Mouse (Mus musculus): Measurements from ENCODE around the gene Cbs.

Gene Cbs

GRCm38 (mm10) chr17:31636942-31637811 lies at the start of gene Cbs:
TSS of gene Cbs (minus strand) at chr17:31637238.
- peak; percentile 91 for DNase-seq (ENCODE audit: low read depth, low spot score)

- DNase-seq (ENCODE audit: low read depth, low spot score), result no peak
These were observed 49.2 kb upstream of the Cbs start for GRCm38 (mm10) chr17:31686225-31686564.

- DNase-seq (ENCODE audit: low read depth, low spot score), result peak; percentile 88
These were observed 48.6 kb upstream of the Cbs start for GRCm38 (mm10) chr17:31685514-31686224.

DNA sequence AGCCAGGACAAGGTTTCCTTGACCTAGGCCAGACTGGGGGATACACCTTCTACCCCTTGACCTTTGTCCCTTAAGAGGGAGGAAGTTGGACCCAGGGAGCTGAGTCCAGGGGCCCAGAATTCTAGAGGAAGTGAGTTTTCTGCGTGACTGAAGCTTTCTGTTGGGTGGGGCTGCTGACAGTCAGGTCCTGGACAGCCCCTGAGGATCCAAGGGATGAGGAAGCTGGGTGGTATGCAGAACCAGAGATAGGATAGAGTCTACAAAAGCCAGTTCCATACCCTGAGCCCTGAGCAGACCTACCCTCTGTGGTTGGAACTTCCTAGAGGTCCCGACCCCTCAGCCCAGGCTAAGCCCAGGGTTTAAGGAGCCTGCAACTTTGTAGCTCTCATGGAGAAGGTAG lies 43.4 kb upstream of the Cbs start:
- no peak for DNase-seq (ENCODE audit: low read depth, low spot score)

- no peak for DNase-seq (ENCODE audit: low read depth, low spot score)
These were observed 40.5 kb upstream of the Cbs start, which contains the start of gene Cryaa for GRCm38 (mm10) chr17:31677507-31677906. TSS of gene Cryaa (plus strand) at chr17:31677807.

DNA sequence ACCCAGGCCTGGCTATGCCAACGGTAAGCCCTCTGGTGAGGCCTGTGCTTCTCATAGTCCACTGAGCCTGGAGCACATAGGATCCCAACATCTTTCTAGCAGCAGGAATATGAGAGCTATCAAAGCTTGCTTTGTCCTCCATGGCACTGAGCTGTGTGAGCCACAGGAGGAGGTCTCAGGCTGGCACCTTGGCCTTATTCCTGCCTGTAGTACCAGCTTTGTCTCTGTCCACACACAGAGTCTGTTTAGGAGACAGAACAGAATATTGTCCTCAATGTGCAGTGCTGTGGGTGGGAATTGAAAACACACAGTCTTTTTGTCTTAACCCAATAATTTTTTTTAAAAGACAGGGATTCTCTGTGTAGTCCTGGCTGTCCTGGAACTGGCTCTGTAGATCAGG lies 37.4 kb upstream of the Cbs start:
- DNase-seq (ENCODE audit: low read depth, low spot score), result no peak

DNA sequence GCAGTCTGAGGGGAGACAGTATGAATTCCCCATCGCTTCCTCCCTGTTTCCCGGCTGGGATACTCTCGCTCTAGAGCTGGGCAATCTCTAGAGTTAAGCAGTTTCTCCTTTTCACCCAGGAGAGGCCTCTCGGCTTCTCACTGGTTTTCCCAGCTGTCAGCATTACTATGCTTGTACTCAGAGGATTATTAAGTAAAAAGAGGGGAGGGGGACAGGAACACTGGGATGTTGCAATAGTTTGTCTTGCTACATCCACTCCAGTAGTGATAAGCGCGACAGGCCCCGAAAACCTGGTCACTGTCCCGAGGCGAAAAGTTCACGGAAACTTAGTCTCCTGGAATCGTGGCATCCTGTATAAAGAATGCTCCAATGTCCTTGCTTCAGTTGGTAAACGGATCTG lies 35.2 kb upstream of the Cbs start:
- DNase-seq (ENCODE audit: low read depth, low spot score), result no peak

- no peak for DNase-seq (ENCODE audit: low read depth, low spot score)
These were observed 34.7 kb upstream of the Cbs start for GRCm38 (mm10) chr17:31671698-31672097.

DNA sequence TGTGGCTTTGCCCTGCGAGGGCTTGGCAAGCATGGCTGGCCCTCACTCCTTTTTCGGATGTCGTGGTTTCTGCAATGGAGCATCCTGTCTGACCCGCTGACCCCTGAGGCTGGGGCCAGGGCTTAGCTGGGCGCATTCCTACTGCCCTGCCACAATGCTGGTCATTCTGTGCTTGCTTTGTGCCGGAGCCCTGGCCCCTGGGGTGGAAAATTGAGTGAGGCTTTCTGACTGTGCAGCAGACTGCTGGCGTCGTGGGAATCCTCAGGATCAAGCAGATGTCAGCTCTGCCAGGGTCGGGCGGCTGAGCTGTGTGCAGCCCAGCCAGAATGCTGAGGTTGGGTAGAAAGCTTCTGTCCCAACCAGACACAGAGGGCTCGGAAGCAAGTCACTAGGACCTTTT lies 33.1 kb upstream of the Cbs start:
- DNase-seq (ENCODE audit: low read depth, low spot score), result no peak

DNA sequence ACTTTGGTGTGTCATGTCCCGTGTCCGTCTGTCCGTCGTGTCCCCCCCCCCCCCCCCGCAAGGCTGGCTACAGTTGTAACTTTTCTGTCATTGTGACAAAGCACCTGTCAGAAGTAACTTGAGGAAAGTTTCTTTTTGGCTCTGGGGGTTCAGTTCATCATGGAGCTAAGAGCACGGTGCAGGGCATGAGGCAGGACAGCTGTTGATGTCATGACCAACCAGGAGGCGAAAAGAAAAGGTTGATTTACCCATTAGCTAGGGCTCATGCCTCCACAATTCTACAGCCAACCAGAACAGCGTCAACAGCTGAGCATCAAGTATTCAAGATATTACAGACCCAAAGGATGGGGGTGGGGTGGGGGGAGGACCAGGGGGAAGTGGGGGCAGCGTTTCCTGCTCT lies 31.3 kb upstream of the Cbs start:
- no peak for DNase-seq (ENCODE audit: low read depth, low spot score)

DNA sequence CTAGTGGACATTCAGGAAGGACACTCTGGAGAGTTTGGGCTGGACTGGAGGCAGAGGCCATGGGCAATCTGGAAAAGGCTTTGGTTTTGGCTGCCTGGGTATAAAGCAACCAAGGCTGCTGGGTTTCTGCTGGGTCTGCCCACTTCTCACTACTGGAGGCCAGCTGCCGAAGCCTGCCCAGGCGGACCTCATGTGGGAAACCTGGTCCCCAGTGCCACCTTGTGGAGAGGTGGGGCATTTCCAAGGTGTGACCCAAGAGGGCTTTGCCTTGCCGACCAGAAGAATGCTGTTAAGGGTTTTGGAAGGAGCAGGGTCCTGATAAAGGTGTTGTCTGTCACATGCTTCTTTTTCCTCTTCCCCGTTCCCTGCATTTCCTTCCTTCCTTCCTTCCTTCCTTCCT lies 27.7 kb upstream of the Cbs start:
- peak; percentile 78 for DNase-seq (ENCODE audit: low read depth, low spot score)

GRCm38 (mm10) chr17:31662855-31663254 lies 25.8 kb upstream of the Cbs start:
- peak; percentile 73 for DNase-seq (ENCODE audit: low read depth, low spot score)

DNA sequence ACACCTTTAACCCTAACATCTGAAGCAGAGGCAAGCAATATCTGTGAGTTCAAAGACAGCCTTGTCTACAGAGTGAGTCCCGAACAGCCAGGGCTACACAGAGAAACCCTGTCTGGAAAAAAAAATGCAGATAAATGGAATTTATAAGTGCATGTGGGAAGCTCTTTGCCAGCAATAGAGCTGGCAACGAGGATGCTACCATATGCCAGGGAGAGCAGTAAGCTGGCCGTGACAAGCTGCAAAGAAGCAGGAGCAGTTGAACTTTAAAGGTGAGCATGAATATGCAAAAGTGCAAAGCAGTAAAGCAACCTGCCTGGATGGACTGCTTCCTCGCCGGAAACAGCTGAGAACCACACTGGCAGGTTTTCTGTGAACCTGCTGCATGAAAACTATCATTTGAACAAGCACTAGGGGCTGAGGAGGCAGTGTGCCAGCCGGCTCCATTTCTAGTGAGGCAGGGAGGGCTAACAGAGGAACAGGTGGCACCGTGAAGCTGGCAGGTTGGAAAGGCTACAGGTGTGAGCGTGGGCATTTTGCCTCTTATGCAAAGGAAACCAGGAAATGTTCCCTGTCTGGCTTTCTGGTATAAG lies 23.7 kb upstream of the Cbs start:
- no peak for DNase-seq (ENCODE audit: low read depth, low spot score)

DNA sequence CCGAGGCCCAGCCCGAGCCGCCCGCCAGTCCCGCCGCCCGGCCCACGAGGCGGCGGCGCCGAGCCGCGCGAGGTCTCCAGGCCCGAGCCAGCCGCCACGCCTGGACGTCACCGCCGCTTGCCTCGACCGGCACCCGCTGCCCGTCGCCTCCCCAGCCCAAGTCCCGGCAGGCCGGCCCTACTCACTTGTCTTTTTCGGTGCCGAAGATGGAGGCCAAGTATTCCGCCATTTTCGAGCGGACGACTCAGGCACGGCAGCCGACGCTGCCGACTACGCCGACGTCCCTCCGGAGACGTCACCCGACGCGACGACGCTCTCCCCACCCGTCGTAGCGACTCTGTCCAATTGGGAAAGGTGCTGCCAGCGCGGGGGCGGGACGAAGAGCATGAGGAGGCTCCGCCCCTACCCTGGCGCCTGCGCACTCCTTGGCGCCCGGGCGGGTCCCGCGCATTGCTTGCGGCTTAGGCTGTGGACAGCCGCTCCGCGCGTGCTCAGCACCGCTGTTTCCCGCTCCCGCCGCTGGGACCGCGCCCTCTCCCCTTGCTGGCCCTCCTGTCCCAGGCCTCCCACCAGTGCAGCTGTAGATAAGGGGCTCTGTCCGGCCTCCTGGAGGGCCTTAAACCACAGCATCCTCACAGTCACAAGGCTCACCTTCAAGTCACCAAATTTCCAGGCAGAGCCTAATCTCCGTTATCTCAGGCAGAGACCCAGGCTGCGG lies 21.6 kb upstream of the Cbs start, which contains the start of gene U2af1:
Gene U2af1, minus strand, starts transcription at position 425 of the 718 bp plus-strand sequence.
- peak; percentile 98 for DNase-seq (ENCODE audit: low read depth, low spot score)

- DNase-seq (ENCODE audit: low read depth, low spot score), result peak; percentile 27
These were observed 21.1 kb upstream of the Cbs start for GRCm38 (mm10) chr17:31658136-31658467.

GRCm38 (mm10) chr17:31657141-31657983 lies 20.3 kb upstream of the Cbs start:
- peak; percentile 30 for DNase-seq (ENCODE audit: low read depth, low spot score)

- no peak for DNase-seq (ENCODE audit: low read depth, low spot score)
These were observed 19.6 kb upstream of the Cbs start for GRCm38 (mm10) chr17:31656682-31657081.

- peak; percentile 42 for DNase-seq (ENCODE audit: low read depth, low spot score)
These were observed 18.3 kb upstream of the Cbs start for GRCm38 (mm10) chr17:31655366-31655765.

- no peak for DNase-seq (ENCODE audit: low read depth, low spot score)
These were observed 16.2 kb upstream of the Cbs start for GRCm38 (mm10) chr17:31653277-31653676.

- no peak for DNase-seq (ENCODE audit: low read depth, low spot score)
These were observed 15.1 kb upstream of the Cbs start for GRCm38 (mm10) chr17:31652152-31652551.
